Comparison of ENCODE assay signal across 14 mouse cellular contexts in genomic region chr3:145899832-145900231, GRCm38 (mm10). TPM values are rescaled to one million over a fixed set of nuclear protein-coding genes. Genes with fewer than 3 reads are reported as not detected.
DNase-seq lines count a peak whose midpoint lies in the region; ATAC-seq and TF ChIP-seq lines count a peak whose summit lies in the region.
"Had no signal": no experiment of that assay in that cellular context is flagged by ENCODE, and none has a peak within 500 bp of the region (broad histone marks: within the 10 kb centered on the region; RNA-seq: fewer than 3 reads in every experiment).

No protein-coding gene starts in this region.

- no peak overlapping the region for H3K4me3 ChIP-seq in heart, adult 2 months
- H3K4me3 ChIP-seq in liver, embryonic 11.5 days (ENCODE audit: low read depth, low read length) = no peak overlapping the region
- H3K4me3 ChIP-seq: embryonic facial prominence, embryonic 15.5 days had no signal

- H3K36me3 ChIP-seq in heart, adult 2 months (ENCODE audit: control insufficient read depth, insufficient read depth, low read length) = no peaks in the 10 kb centered on the region
- H3K36me3 ChIP-seq in liver, embryonic 11.5 days (ENCODE audit: control insufficient read depth, insufficient read depth, low read length) = no peaks in the 10 kb centered on the region
- H3K36me3 ChIP-seq: embryonic facial prominence, embryonic 15.5 days; G1E had no signal

- 47% methylated on average over 8 of the region's 8 CpGs for WGBS in heart, adult 2 months
- 83% methylated on average over 8 of the region's 8 CpGs for WGBS in liver, embryonic 11.5 days

- intact Hi-C loops in heart, adult 2 months (cut with DNase I) = loop anchor here (5.0 to 10.0 kb wide), 2 partner anchors 145 to 253 kb away; partner anchors contain the start of genes Ccn1 and Ddah1

- peak; percentile 95 for TF ChIP-seq EP300 in heart, adult 2 months (IDR thresholded peaks at IDR 0.05; ENCODE audit: insufficient read depth, low read depth, low read length)

- peak; percentile 51 to 60 for DNase-seq in cerebellum, postnatal 10 days
- no peak for DNase-seq in cerebellum, postnatal 25 days
- peak; percentile 17 for DNase-seq in kidney, adult 9 months
- DNase-seq in kidney, postnatal 10 days = no peak
- DNase-seq in heart, adult 2 months = peak; percentile 46 to 82
- DNase-seq in heart, postnatal 4 days = peak; percentile 46
- DNase-seq in adrenal gland, postnatal 4 days (ENCODE audit: low spot score in 2 of 2) = no peak
- no peak for DNase-seq in liver, embryonic 11.5 days (ENCODE audit: low spot score)
- DNase-seq: adrenal gland, postnatal 36 days; cerebellum, postnatal 36 days; lung, embryonic 14.5 days; right cerebral cortex, postnatal 4 days had no signal

- peaks cover 7% of the 10 kb centered on the region for H3K4me1 ChIP-seq in heart, adult 2 months (ENCODE audit: control insufficient read depth, insufficient read depth, low read length)
- no peaks in the 10 kb centered on the region for H3K4me1 ChIP-seq in liver, embryonic 11.5 days (replicated peaks; ENCODE audit: control insufficient read depth, insufficient read depth, low read length)
- H3K4me1 ChIP-seq: embryonic facial prominence, embryonic 15.5 days had no signal

- H3K27ac ChIP-seq in heart, adult 2 months = peak overlapping the region; percentile 91
- no peak overlapping the region for H3K27ac ChIP-seq in liver, embryonic 11.5 days (ENCODE audit: low read depth, low read length)
- H3K27ac ChIP-seq: embryonic facial prominence, embryonic 15.5 days had no signal

- no peaks in the 10 kb centered on the region for H3K79me2 ChIP-seq in heart, adult 2 months (replicated peaks; ENCODE audit: control insufficient read depth, insufficient read depth, low read length)

- no peak for ATAC-seq in liver, embryonic 11.5 days (replicated peaks; ENCODE audit: low FRiP score)

- no peak overlapping the region for H3K9ac ChIP-seq in heart, adult 2 months (ENCODE audit: low read depth, low read length)
- H3K9ac ChIP-seq in liver, embryonic 11.5 days (ENCODE audit: low read depth, low read length) = no peak overlapping the region
- H3K9ac ChIP-seq: embryonic facial prominence, embryonic 15.5 days; lung, embryonic 14.5 days had no signal

- no peak for TF ChIP-seq CTCF in heart, adult 2 months (IDR thresholded peaks at IDR 0.05)

- no peak overlapping the region for H3K4me2 ChIP-seq in liver, embryonic 11.5 days
- H3K4me2 ChIP-seq: embryonic facial prominence, embryonic 15.5 days; lung, embryonic 14.5 days had no signal

- 0 out of 2 replicates have a peak, but pooled peaks have one; percentile 10 for TF ChIP-seq POLR2A in heart, adult 2 months (IDR thresholded peaks at IDR 0.05; ENCODE audit: insufficient read depth, low read depth, low read length)

- H3K27me3 ChIP-seq in heart, adult 2 months (ENCODE audit: control insufficient read depth, insufficient read depth, low read length) = no peaks in the 10 kb centered on the region
- H3K27me3 ChIP-seq in liver, embryonic 11.5 days (replicated peaks; ENCODE audit: control insufficient read depth, insufficient read depth, low read length) = no peaks in the 10 kb centered on the region
- H3K27me3 ChIP-seq: embryonic facial prominence, embryonic 15.5 days had no signal

- no peaks in the 10 kb centered on the region for H3K9me3 ChIP-seq in liver, embryonic 11.5 days (ENCODE audit: control insufficient read depth, low read length)
- H3K9me3 ChIP-seq: embryonic facial prominence, embryonic 15.5 days; G1E had no signal

RNA-seq across cellular contexts. Expression of gene Bcl10, which starts 22.8 kb away (rescaled TPM):
- 10 to 100 TPM; 17.7 to 19.3 TPM for total RNA-seq in heart, adult 2 months (2021)
- polyA plus RNA-seq in heart, adult 2 months (2012; rRNA removed) = 11.0 and 14.0 TPM in 2 replicates
- total RNA-seq in heart, postnatal 4 days (2021) = 10 to 100 TPM; 25.5 to 27.4 TPM
- 10 to 100 TPM; 27.7 to 28.8 TPM for total RNA-seq in adrenal gland, postnatal 4 days (2021)
- polyA plus RNA-seq in liver, embryonic 11.5 days (2014; fragmentation: Nextera tagmentation; extraction: Ambion mirVana) = 36.5 and 39.1 TPM in 2 replicates

RNA-seq across cellular contexts. Expression of gene 2410004B18Rik, which starts 38.0 kb away (rescaled TPM):
- total RNA-seq in heart, adult 2 months (2021) = 10 to 100 TPM; 17.9 to 20.8 TPM
- 9.0 and 9.2 TPM in 2 replicates for polyA plus RNA-seq in heart, adult 2 months (2012; rRNA removed)
- total RNA-seq in heart, postnatal 4 days (2021) = 10 to 100 TPM; 24.8 to 25.5 TPM
- total RNA-seq in adrenal gland, postnatal 4 days (2021) = 10 to 100 TPM; 21.6 to 22.5 TPM
- polyA plus RNA-seq in liver, embryonic 11.5 days (2014; fragmentation: Nextera tagmentation; extraction: Ambion mirVana) = 37.4 and 39.6 TPM in 2 replicates

Comparison
In these comparisons a context has a peak if more than half of its experiments do, and no peak if none do; other contexts are left out.
1. DNase-seq: peak in cerebellum, postnatal 10 days (2 of 2), kidney, adult 9 months (single experiment), heart, adult 2 months (2 of 2) and heart, postnatal 4 days (single experiment); none in cerebellum, postnatal 25 days (0 of 2), kidney, postnatal 10 days (single experiment), adrenal gland, postnatal 4 days (0 of 2) and liver, embryonic 11.5 days (single experiment).